Mouse (Mus musculus) T-cell, adult 2 months (primary cell): ENCODE results near the gene Exoc5.
A peak's percentile ranks its signal among the peaks of the same experiment; 100 is the strongest.
"Not testable (repeated sequence)": the region's sequence is repeated elsewhere in the genome, so short reads cannot be mapped to it uniquely, and the experiment has no call there.

Source experiments
- DNase-seq: peaks from one replicate; pipeline ENCODE4 v3.0.0; 2022; ENCODE audit warnings: low spot score

Gene Exoc5

GRCm38 (mm10) chr14:49066274-49066823 lies at the start of gene Exoc5:
Gene Exoc5 (minus strand): TSS chr14:49066653.
- peak; percentile 96 for DNase-seq

GRCm38 (mm10) chr14:49091755-49092154 lies 25.3 kb upstream of the Exoc5 start:
- not testable (repeated sequence) for DNase-seq

- no peak for DNase-seq
Observed at GRCm38 (mm10) chr14:49091277-49091676, 24.8 kb upstream of the Exoc5 start.

- no peak for DNase-seq
Observed at GRCm38 (mm10) chr14:49090102-49090501, 23.6 kb upstream of the Exoc5 start.

GRCm38 (mm10) chr14:49089461-49090058 lies 23.1 kb upstream of the Exoc5 start:
- no peak for DNase-seq

GRCm38 (mm10) chr14:49088155-49089048 lies 21.9 kb upstream of the Exoc5 start:
- no peak for DNase-seq

- no peak for DNase-seq
Observed at GRCm38 (mm10) chr14:49086522-49086921, 20.1 kb upstream of the Exoc5 start.

GRCm38 (mm10) chr14:49078820-49079219 lies 12.4 kb upstream of the Exoc5 start:
- DNase-seq: no peak

- DNase-seq: no peak
Observed at GRCm38 (mm10) chr14:49074361-49074760, 7.9 kb upstream of the Exoc5 start.

- DNase-seq: no peak
Observed at GRCm38 (mm10) chr14:49073896-49074295, 7.4 kb upstream of the Exoc5 start.

- no peak for DNase-seq
Observed at GRCm38 (mm10) chr14:49072837-49073236, 6.4 kb upstream of the Exoc5 start.

GRCm38 (mm10) chr14:49065529-49066273 lies 752 bp downstream of the Exoc5 start, which contains the start of gene Ap5m1:
Gene Ap5m1 (plus strand): TSS chr14:49066097.
- peak; percentile 29 for DNase-seq

- DNase-seq: no peak
Observed at GRCm38 (mm10) chr14:49063838-49064237, 2.6 kb downstream of the Exoc5 start.

GRCm38 (mm10) chr14:49049492-49049891 lies 17.0 kb downstream of the Exoc5 start:
- DNase-seq: no peak

- DNase-seq: no peak
Observed at GRCm38 (mm10) chr14:49045610-49046009, 20.8 kb downstream of the Exoc5 start.

GRCm38 (mm10) chr14:49028991-49029390 lies 37.5 kb downstream of the Exoc5 start:
- DNase-seq: no peak

GRCm38 (mm10) chr14:49027779-49028368 lies 38.6 kb downstream of the Exoc5 start:
- DNase-seq: no peak

- DNase-seq: no peak
Observed at GRCm38 (mm10) chr14:49027040-49027778, 39.2 kb downstream of the Exoc5 start.

- no peak for DNase-seq
Observed at GRCm38 (mm10) chr14:49019765-49020164, 46.7 kb downstream of the Exoc5 start.

- no peak for DNase-seq
Observed at GRCm38 (mm10) chr14:49008399-49009189, 57.9 kb downstream of the Exoc5 start.
